Mouse (Mus musculus): Measurements from ENCODE around the gene Med23.

Gene Med23

GRCm38 (mm10) chr10:24869760-24870290, at the start of gene Med23:
Med23 (plus strand) TSS chr10:24869986.
- in situ Hi-C loops (cut with MboI, MseI) = loop anchor here in 1 of 2 experiments (10.0 kb wide), 1 partner anchor 235 kb away; no protein-coding TSS in a partner anchor

- in situ Hi-C loops (cut with MboI, MseI) = no loop called here
Observed at GRCm38 (mm10) chr10:24821990-24822676, 47.7 kb upstream of the Med23 start.

- in situ Hi-C loops (cut with MboI, MseI) = no loop called here
Observed at GRCm38 (mm10) chr10:24822842-24823241, 46.9 kb upstream of the Med23 start.

- in situ Hi-C loops (cut with MboI, MseI) = no loop called here
Observed at GRCm38 (mm10) chr10:24823265-24823664, 46.5 kb upstream of the Med23 start.

- in situ Hi-C loops (cut with MboI, MseI) = no loop called here
Observed at GRCm38 (mm10) chr10:24823697-24824535, 45.9 kb upstream of the Med23 start.

GRCm38 (mm10) chr10:24824621-24825020, 45.2 kb upstream of the Med23 start:
- in situ Hi-C loops (cut with MboI, MseI) = no loop called here

- in situ Hi-C loops (cut with MboI, MseI) = no loop called here
Observed at GRCm38 (mm10) chr10:24825456-24826081, 44.2 kb upstream of the Med23 start.

- in situ Hi-C loops (cut with MboI, MseI) = no loop called here
Observed at GRCm38 (mm10) chr10:24826130-24826529, 43.7 kb upstream of the Med23 start.

- in situ Hi-C loops (cut with MboI, MseI) = no loop called here
Observed at GRCm38 (mm10) chr10:24828136-24828535, 41.6 kb upstream of the Med23 start.

- in situ Hi-C loops (cut with MboI, MseI) = no loop called here
Observed at GRCm38 (mm10) chr10:24830448-24830847, 39.3 kb upstream of the Med23 start.

- in situ Hi-C loops (cut with MboI, MseI) = no loop called here
Observed at GRCm38 (mm10) chr10:24831377-24832095, 38.2 kb upstream of the Med23 start.

GRCm38 (mm10) chr10:24832306-24832705, 37.5 kb upstream of the Med23 start:
- in situ Hi-C loops (cut with MboI, MseI) = no loop called here

- in situ Hi-C loops (cut with MboI, MseI) = no loop called here
Observed at GRCm38 (mm10) chr10:24834634-24835371, 35.0 kb upstream of the Med23 start.

GRCm38 (mm10) chr10:24835702-24836342, 34.0 kb upstream of the Med23 start:
- in situ Hi-C loops (cut with MboI, MseI) = no loop called here

- in situ Hi-C loops (cut with MboI, MseI) = no loop called here
Observed at GRCm38 (mm10) chr10:24836366-24837038, 33.3 kb upstream of the Med23 start.

- in situ Hi-C loops (cut with MboI, MseI) = no loop called here
Observed at GRCm38 (mm10) chr10:24840795-24841194, 29.0 kb upstream of the Med23 start.

GRCm38 (mm10) chr10:24841998-24842397, 27.8 kb upstream of the Med23 start:
- in situ Hi-C loops (cut with MboI, MseI) = no loop called here

GRCm38 (mm10) chr10:24842676-24843075, 27.1 kb upstream of the Med23 start, which contains the start of gene Enpp3:
Enpp3 (minus strand) TSS chr10:24842823.
- in situ Hi-C loops (cut with MboI, MseI) = no loop called here

- in situ Hi-C loops (cut with MboI, MseI) = loop anchor here in 1 of 2 experiments (10.0 kb wide), 1 partner anchor 228 kb away; no protein-coding TSS in a partner anchor
Observed at GRCm38 (mm10) chr10:24863146-24863545, 6.6 kb upstream of the Med23 start.
